Mouse (Mus musculus): Measurements from ENCODE around the gene Jmjd7.
A peak's percentile ranks its signal among the peaks of the same experiment; 100 is the strongest.

Gene Jmjd7

DNA sequence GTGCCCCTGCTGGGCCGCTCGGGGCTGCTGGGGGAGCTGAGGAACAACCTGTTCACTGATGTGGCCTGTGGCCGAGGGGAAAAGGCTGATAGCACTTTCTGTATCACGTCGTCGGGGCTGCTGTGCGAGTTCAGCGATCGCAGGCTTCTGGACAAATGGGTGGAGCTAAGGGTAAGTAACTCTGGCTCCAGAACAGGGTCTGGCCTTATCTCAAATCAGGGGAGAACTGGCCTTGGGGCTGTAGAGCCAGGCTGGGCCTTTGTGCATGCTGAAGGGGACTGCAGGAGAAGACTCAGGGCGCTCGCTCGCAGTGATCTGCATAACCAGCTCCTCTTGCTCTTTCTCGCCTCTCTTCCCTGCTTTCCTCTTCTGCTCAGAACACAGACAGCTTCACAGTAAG, 14.4 kb upstream of the Jmjd7 start:
- DNase-seq (ENCODE audit: low spot score) = no peak

DNA sequence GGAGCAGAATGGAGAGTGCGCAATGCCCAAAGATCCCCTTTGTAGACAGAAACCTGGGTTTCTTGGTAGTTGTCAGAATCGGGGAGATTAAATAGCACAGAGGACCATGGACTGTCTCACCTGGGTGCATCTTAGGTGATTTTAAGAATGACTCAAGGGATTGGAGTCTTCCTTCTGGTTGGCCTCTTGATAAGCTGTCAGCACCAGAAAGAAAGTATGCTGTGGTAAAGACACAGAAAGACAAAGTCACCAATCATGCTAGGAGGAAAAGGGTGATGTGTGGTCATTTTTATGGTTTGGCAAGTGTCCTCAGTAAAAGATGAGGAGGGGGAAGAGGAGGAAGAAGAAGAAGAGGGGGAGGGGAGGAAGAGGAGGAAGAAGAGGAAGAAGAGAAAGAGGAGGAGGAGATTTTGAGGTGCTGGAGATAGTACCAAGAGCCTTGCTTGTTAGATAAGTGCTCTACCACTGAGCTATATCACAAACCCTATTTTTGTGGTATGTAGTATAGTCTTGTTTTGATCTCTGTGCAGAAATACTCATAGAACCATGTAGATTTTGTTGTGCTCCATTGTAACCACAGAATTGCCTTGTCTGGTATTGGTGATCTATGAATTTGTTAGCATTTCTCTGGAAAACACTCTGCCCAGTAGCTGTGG, 13.3 kb upstream of the Jmjd7 start:
- DNase-seq (ENCODE audit: low spot score) = no peak

DNA sequence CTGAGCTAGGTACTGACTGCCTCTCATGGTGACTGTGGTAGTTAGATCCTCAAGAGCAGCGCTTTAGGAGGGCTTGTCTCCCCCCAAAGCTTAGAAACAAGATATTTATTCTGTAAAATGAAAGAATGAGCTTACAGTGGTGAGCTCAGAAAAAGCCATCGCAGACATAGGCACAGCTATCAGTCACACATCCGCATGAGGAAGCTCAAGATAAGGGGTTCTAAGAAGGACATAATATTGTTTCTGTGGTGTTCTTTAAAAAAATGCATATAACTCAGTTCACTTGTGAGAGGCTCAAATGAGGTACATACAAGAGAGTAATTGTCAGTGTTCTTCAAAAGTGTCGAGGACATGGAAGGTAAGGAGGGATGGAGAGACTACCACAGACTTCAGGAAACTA, 11.4 kb upstream of the Jmjd7 start:
- no peak for DNase-seq (ENCODE audit: low spot score)

DNA sequence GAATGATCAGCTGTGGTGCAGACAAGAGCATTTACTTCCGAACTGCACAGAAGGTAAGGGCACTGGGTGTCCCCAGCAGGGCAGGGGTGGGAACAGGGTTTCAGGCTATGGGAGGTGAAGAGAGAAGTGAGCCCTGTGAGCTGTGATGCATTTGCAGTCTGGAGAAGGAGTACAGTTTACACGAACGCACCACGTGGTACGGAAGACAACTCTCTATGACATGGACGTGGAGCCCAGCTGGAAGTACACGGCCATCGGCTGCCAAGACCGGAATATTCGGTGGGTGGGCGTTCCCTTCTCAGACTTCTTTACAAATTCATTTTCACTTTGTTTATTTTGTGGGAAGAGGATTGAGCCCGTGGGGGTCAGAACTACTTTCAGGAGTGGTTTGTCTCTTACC, 9.7 kb upstream of the Jmjd7 start:
- no peak for DNase-seq (ENCODE audit: low spot score)

DNA sequence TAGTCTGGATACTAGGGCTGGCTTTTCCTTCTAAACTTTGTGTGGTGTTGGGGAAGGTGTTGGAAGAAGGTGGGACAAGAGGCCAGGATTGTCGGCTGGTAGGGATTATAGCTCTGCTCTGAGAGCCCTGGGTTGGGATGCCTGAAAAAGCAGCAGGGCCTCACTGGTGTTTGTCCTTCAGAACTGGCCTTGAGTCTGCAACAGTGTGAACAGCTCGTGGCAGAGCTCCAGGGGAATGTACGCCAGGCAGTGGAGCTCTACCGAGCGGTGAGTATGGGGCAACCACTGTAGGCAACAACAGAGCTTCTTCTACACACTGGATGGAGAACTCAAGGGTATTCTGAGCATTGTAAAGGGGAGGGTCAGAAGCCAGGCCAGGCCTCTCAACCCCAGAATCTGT, 2.9 kb upstream of the Jmjd7 start:
- DNase-seq (ENCODE audit: low spot score) = no peak

DNA sequence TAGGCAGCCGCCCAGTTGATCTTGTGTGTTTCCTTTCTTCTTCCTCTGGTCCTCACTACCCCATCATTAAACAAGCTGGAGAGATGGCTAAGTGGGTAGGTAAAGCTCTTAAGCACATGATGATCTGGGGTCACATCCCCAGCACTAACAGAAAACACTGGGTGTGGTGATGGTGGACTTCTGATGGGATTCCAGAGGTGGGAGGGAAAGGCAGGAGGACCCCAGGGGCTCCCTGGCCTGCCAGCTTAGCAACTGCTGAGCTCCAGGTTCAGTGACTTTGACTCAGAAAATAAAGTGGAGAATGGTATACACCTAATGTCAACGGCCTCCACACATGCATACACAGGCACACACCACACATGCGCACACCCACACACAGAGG, 658 bp downstream of the Jmjd7 start:
- DNase-seq (ENCODE audit: low spot score) = no peak

DNA sequence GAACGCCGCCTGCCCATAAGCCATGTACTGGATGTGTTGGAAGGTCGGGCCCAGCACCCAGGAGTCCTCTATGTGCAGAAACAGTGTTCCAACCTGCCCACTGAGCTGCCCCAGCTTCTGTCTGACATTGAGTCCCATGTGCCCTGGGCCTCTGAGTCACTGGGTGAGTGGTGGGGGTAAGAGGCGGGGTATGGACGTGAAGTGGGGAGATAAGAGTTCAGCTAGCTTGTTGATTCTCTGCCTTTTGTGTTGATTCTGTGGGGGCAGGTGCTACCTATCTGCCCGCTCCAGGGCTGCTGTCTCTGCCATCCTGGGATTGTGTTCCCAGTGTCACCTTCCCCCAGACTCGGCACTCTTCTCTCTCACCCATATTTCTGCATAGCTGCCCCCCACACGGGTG, 3.1 kb downstream of the Jmjd7 start:
- no peak for DNase-seq (ENCODE audit: low spot score)

DNA sequence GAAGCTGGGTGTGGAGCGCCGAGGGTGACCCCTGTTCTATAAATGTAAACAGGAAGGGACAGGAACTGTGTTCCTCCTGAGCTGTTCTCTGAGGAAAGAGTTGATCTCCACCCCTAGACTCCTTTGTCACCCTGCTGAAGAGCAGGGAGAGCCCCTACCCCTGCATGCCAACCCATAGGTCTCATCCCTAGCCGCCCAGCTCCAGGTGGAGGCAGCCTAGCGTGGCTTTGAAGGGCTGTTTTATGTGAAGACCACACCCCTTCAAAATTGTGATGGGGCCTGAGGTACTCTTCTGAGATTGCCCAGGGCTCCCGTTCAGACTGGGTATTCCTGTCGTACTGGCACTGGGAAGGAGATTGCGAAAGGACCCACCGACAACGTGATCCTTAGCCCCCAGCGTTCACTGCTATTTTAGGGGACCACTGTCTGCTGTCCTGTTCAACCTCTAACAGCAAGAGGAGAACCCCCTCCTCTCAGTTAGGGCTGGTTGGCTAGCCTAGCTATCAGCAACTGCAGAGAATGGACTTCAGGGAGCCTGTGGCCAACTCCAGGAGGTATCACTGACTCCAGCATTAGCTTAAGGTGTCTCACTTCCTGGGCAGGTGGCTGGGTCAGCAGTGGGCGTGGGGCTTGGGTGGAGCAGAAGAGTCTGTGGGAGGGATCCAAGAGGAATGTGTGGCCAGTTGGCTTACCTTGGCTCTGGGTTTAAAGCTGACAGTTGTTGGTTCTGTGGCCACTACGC, 5.6 kb downstream of the Jmjd7 start, which contains the start of gene Pla2g4b:
Gene Pla2g4b, plus strand, starts transcription at position 692 of the 742 bp plus-strand sequence.
- no peak for DNase-seq (ENCODE audit: low spot score)

DNA sequence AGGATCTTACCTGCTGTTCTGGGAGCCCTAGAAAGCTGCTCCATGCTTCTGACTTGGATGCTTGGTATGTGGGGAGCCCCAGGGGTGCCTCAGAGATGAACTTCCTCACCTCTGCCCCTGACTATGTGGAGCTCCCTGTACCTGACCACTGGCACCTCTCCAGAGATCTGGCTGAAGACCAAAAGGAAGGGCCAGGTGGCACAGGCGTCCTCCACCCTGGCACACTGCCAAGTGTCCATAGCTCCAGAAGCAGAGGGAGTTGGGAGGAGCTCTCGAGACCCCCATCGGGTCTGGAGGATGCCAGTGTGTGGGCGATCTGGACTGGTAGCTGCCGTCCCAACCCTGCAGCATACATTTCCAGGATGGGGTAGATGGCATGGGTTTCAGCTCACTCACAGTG, 6.4 kb downstream of the Jmjd7 start:
- no peak for DNase-seq (ENCODE audit: low spot score)

DNA sequence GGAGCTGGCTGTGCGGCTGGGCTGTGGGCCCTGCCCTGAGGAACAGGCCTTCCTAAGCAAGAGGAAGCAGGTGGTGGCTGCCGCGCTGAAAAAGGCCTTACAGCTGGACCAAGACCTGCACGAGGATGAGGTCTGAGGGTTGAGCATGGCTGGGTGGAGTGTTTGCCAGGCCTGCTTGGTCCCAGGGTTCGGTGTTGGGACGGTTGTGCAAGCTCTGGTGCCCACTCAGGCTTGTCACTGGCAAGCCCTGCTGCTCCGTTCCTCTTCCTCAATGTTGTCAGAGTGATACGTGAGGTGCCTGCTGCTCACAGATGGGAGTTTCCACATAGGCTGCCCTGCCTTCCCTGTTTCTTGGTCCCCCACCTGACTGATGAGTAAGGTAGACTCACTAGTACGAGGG, 10.5 kb downstream of the Jmjd7 start:
- DNase-seq (ENCODE audit: low spot score) = no peak

DNA sequence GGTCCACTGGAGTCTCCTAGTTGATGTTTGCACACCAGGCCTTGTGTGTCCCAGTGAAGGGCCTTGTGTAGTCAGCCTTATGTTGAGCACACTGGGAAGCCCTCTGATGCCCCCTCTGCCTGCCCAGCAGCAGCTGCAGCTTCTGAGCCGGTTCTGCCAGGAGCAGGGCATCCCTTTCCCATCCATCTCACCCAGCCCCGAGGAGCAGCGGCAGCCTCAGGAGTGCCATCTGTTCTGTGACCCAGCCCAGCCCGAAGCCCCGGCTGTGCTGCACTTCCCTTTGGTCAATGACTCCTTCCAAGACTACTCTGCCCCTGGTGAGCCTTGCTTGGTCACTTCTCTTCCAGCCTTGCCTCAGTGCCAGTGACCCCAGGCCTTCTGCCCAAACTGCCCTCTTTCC, 13.7 kb downstream of the Jmjd7 start:
- no peak for DNase-seq (ENCODE audit: low spot score)

DNA sequence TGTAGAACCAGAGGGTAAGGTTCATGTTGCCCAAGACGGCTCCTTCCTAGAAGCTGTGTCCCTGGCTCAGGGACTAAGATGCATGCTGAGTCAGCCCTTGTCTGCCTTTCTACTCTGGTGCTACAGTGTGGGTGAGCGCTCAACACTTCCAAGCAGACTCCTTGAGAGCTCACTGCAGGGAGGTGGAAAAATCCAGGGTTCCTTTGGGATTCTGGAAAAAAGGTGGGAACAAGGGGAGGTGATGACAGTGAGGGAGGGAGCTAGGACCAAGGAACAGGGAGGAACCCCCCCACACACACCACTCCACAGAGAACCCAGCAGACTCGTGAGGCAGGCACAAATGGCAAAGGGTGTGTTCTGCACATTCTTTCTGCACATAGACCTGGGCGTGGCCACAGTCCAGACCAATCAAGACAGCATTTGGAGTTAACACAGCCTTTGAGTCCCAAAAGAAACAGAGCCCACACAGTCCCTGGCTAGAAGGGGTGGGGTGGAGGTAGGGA, 16.9 kb downstream of the Jmjd7 start:
- DNase-seq (ENCODE audit: low spot score) = no peak

DNA sequence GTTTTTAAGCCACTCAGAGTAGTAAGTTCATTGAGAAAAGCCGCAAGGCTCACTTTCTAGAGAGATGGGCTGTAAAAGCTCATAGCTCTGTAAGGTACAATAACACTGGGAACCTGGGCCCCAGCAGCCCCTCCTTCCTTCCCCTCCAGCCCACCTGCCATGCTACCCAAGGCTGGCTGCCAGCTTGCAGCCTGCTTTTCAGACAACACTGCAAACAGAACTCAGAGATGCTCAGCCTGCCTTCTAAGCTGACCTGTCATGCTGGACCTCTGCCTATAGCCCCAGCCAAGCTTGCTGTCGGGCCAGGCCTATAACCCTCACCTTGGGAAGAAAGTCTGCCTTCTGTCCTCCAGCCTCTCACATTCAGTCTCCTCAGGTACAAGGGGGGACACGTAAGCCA, 17.4 kb downstream of the Jmjd7 start:
- no peak for DNase-seq (ENCODE audit: low spot score)

DNA sequence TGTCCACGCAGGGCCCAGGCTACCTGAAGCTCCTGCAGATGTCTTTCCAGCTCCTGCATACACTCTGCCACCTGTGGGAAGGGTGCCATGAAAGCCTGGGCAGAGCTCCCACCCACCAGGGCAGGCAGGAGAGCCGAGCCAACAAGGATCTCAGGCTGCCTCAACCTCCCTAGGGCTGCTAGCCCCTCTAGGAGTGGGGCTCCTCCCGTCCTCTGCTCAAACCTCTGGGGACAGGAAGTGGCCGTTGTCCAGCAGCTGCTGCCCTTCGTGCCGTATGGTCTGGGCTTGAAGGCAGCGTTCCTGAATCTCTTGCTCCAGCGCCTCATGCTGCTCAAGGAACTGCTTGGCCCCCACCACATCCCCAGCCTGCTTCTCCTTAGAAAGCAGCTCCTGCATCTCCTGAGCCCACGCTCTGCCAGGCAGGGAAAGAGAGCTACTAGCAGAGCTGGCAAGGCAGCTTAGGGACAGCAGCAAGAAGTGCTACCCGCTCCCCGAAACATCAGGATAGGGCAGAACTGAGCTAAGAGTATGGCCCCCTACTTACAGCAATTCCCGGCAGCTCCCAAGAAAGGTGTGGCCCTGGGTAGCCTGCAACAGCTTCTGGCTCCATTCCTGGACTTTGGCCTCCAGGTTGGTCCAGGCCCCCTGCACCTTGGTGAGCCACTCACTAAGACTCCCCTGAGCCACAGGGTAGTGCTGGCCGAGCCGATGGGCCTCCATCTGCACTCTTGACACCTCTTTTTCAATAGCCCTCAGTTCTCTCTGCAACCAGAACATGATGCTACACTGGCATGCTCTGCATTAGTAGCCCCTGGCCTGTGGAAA, 19.4 kb downstream of the Jmjd7 start:
- DNase-seq (ENCODE audit: low spot score) = no peak

DNA sequence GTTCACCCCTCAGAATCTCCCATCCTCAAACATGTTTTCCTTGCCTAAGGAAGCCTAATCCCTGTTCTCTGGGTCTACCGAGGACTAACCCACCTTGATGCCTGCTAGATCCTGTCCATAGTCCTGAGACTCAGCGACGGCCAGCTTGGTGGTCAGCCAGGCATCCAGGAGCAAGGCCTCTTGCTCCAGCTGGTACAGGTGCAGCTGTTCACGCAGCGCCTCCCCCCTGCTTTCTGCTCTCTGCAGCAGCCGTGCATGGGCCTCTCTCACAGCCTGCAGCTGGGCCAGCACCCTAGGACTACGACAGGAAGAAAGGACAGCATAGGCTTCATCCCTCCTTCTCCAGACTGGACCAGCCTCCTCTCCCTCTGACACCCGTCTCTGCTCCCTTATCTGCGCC, 20.9 kb downstream of the Jmjd7 start:
- DNase-seq (ENCODE audit: low spot score) = no peak

DNA sequence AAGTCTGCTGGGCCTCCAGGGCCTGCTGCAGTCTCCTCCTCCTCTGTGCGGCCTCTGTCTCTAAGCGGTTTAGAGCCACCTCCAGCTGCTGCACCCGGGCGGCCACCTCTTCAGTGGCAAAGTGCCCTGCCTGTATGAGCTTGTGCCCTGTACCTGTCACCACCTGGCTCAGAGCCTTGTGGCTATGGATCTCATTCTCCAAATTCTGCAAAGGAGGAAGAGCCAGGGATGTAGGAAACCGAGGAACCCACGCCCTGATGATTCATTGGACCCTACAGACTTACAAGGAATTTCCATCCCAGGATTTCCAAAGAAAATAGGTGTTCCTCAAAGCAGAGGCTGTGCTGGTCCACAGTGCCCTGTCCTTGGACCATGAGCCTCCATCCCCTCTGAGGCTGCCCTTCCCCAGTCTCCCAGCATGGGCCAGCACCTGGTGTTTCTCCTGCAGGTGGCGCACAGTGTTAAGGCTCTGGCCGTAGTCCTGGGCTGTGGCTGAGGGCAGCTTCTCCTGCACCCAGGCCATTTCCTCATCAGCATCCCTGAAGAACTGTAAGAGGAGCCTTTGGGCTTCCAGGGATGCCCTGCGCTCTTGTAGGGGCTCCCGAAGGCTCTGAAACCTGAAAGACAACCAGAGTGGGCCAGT, 22.5 kb downstream of the Jmjd7 start:
- peak; percentile 56 for DNase-seq (ENCODE audit: low spot score)

DNA sequence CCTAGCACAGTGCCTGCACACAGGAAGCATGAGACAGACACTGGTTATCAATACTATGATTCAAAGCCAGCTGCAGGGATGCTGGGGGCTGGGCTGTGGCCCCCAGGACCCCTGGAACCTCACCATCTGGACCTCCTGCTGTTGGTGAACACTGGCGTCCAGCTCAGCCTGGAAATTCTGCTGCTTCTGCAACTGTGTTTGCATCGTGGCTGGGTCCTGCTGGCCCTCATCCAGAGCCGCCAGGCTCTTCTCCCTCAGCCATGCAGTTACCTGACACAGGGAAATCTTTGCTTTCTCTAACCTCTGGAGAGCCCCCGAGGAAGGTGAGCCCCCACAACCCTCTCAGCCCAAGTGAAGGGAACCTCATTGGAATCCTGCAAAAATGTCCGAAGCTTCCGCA, 24.1 kb downstream of the Jmjd7 start:
- DNase-seq (ENCODE audit: low spot score) = no peak

DNA sequence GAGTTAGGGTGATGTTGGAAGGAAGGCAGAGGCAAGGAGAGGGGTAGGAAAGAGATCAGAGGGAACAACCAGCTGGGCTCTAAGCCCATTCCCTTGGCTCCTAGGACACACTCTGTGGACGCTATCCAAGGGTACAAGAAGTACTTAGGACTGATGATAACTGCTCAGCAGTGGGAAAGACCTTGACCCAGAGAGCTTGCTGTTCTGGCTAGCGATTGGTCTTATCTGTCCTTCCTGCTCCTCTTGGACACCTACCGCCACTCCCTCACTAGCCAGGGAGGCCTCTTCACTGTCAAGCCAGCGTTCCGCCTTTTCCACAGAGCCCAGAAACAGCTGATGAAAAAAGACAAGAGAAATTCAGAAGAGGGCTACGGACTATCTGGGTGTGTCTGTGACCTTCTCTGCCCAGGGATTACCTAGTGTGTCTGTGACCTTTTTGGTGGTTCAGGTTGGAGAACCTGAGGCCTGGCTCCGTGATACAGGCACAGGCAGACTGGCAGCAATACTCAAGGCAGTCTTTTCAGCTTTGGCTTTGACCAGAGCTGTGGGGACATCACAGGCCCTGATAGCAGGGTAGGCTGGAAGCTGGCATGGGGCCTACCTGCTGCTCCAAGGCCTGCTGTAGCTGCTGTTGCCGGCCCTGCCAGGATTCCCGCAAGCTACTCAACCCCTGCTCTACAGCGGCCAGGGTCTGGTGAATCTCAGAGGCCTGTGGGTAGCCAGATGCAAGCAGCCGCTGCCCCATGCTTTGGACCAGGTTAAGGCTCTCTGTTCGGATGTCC, 27.7 kb downstream of the Jmjd7 start:
- DNase-seq (ENCODE audit: low spot score) = no peak

DNA sequence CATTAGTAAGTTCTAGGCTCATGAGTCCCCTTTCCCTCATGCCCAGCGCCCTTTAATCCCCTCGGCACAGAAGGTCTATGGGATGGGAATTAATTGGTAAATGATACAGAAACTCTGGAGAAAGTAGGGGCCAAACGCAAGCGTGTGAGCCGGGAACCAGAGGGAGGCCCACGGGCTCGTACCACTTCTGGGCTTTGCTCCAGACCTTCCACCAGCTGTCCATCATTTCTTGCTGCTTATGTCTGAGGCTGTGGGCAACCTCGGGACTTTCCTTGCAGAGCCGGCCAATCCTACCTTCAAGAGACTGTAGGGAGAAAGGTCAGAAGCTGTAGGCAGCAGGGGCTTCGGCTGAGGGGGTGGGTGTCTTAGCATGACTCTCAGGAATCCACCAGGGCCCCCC, 28.6 kb downstream of the Jmjd7 start:
- no peak for DNase-seq (ENCODE audit: low spot score)

DNA sequence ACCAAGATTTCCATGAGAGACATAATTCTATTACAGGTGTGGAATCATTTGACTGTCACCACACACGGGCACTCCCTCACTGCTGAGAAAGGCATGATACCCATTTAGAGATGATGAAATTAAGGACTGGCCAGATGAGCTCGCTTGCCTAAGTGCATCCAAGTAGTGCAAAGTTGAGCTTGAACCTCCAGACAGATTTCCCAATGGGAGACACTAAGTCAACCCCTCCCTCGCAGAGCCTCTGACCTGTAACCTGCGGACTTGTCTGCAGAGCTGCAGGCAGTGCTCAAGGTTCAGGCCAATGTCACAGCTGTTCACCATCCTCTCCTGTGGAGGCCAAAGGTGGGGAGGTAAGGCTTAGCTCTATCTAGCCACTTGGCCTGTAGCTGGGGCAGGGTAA, 31.5 kb downstream of the Jmjd7 start:
- no peak for DNase-seq (ENCODE audit: low spot score)

DNA sequence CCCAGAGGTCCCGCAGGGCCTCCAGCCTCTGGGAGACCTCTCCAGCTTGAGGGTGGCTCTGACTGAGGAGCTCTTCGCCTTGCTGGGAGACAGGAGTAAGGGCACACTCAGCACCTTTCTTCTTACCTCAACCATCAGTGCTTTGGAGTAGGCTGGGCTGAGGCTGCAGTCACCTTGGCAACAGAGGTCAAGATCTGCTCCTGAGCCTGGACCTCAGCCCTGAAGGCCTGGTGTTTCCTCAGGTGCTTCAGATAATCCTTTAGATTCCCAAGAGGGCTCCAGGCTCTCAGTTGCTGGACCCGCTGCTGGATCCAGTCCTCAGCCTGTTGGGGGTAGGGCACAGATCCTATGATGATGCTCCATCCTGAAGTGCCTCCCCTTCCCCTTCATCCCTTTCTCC, 32.2 kb downstream of the Jmjd7 start:
- DNase-seq (ENCODE audit: low spot score) = no peak

DNA sequence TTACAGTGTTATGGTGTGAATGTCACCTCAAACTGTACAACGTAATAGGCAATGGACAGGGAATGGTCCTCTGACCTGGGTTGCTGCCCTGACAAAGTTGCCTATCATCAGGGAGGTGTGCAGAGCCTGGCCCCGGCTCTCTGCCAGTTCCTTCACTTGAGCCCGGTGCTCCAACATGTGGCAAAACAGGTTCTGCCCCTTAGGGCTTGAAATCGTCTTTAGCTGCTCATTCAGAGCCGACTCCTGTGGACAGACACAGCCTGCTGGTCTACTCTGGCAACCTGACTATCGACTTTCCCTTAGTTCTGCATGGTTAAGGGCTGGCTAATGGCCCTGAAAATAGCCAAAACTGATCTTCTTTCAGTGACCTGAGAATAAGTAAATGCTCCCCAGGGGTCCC, 32.9 kb downstream of the Jmjd7 start:
- DNase-seq (ENCODE audit: low spot score) = no peak
